Mouse (Mus musculus) cerebellum, adult 2 months (tissue): ENCODE data around the gene Wnk2.

Experiments
- CTCF ChIP-seq: fragments of 200-500 bp; IDR thresholded peaks from 2 replicates; pipeline ENCODE4 v1.5.1; 2011; ENCODE audit warnings: low read depth, mild to moderate bottlenecking, control low read depth, low read length, moderate library complexity, borderline replicate concordance; ENCODE audit not compliant: insufficient read depth
- POLR2A ChIP-seq: fragments of 200-500 bp; IDR thresholded peaks from 2 replicates; pipeline ENCODE4 v1.6.1; 2011; ENCODE audit warnings: low read length, control low read depth, borderline replicate concordance; ENCODE audit not compliant: insufficient read depth

- TF ChIP-seq CTCF = no peak
- TF ChIP-seq POLR2A = no peak
These were observed 32.5 kb upstream of the Wnk2 start for GRCm38 (mm10) chr13:49180274-49180673.
